Mouse (Mus musculus) embryonic facial prominence, embryonic 12.5 days (tissue): ENCODE results near the gene Pga5. TPM values are rescaled to one million over a fixed set of nuclear protein-coding genes. Genes with fewer than 3 reads are reported as not detected.

Source experiments
- ATAC-seq: fragments of 200-750 bp; cut with Nextera tagmentation; 2 replicates; pipeline ENCODE4 v1.8.0; 2017; ENCODE audit not compliant: insufficient number of reproducible peaks, insufficient read depth, low FRiP score, low TSS enrichment
- H3K27ac ChIP-seq: fragments of 300-500 bp; sonication (generic); 2 replicates; pipeline ENCODE4 v1.5.1; 2016; ENCODE audit warnings: mild to moderate bottlenecking
- H3K27me3 ChIP-seq: fragments of 300-500 bp; sonication (generic); 2 replicates; pipeline ENCODE4 v1.6.1; 2016; ENCODE audit warnings: mild to moderate bottlenecking, moderate library complexity
- H3K36me3 ChIP-seq: fragments of 300-500 bp; sonication (generic); 2 replicates; pipeline ENCODE4 v1.6.1; 2016; ENCODE audit warnings: mild to moderate bottlenecking
- H3K4me1 ChIP-seq: fragments of 300-500 bp; sonication (generic); 2 replicates; pipeline ENCODE4 v1.6.1; 2016
- H3K4me2 ChIP-seq: fragments of 300-500 bp; sonication (generic); replicated peaks from 2 replicates; pipeline ENCODE4 v1.6.1; 2016; ENCODE audit warnings: mild to moderate bottlenecking, moderate library complexity
- H3K4me3 ChIP-seq: fragments of 300-500 bp; sonication (generic); 2 replicates; pipeline ENCODE4 v1.5.1; 2016; ENCODE audit warnings: mild to moderate bottlenecking
- H3K9ac ChIP-seq: fragments of 300-500 bp; sonication (generic); 2 replicates; pipeline ENCODE4 v1.6.1; 2016; ENCODE audit warnings: mild to moderate bottlenecking, moderate library complexity
- H3K9me3 ChIP-seq: fragments of 300-500 bp; sonication (generic); 2 replicates; pipeline ENCODE4 v1.6.1; 2016; ENCODE audit warnings: mild to moderate bottlenecking, moderate library complexity
- WGBS: fragments of 180-500 bp; shearing (Covaris S2); methylation state at CpG from one replicate; pipeline ENCODE4 v1.1.7; 2016; 5-methylcytosine and 5-hydroxymethylcytosine counted together
- polyA plus RNA-seq: library from polyadenylated mRNA; unstranded; fragments of >200 nt; fragmentation: Nextera tagmentation; extraction: Ambion mirVana; gene quantifications from 2 replicates; pipeline ENCODE4 v1.2.1, GENCODE M21; 2016

Pga5 gene
- polyA plus RNA-seq: not detected in 2 replicates

DNA sequence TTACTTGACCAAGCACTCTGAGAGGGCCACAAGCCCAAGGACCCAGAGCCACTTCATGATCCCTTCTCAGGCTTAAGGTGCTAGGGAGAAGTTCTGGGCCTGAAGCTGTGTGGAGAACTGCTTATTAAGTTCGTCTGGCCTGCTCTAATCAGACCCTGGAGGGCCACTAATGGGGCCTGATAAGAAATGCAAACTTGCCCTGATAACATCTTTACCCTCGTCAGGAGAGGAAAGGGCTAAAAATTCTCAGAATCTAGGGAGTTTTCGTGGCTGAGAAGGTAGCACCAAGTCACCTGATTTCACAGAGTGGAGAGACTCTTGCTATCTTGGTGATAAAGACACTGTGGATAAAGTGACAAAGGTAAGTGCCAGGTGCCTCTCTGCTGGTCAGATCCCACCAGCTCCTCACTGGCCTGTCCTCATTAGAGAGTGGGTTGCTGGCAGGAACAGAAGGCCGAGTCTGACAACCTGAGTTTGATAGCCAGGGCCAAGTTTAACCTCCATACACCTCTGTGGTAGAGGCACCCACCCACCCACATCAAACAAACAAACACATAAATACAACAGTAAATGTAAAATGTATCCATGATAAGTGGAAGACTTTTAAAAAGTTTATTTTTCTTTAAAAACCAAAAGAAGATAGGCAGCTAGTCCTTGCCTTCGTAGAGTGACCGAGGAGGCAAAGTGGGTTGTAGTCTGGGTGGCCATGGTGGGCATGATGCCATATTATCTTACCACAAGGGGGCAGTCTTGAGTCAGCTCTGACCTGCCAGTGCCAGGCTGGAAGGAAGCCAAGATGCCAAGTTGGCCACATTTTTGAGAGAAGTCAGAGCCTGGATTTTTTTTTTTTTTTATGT lies at the start of gene Pga5:
Gene Pga5, minus strand, starts transcription at position 157 of the 857 bp plus-strand sequence.
- no peaks in the 10 kb centered on the region for H3K27me3 ChIP-seq
- WGBS: 41% methylated on average over 6 of the region's 6 CpGs
- no peak within 1 kb of the TSS for H3K4me2 ChIP-seq
- no peak within 1 kb of the TSS for H3K9ac ChIP-seq
- H3K4me1 ChIP-seq: peaks cover 5% of the 10 kb centered on the region; the same call in 1 of the 2 replicates
- no peak within 1 kb of the TSS for H3K27ac ChIP-seq
- no peaks in the 10 kb centered on the region for H3K9me3 ChIP-seq
- H3K36me3 ChIP-seq: no peaks in the 10 kb centered on the region
- ATAC-seq: no peak
- no peak within 1 kb of the TSS for H3K4me3 ChIP-seq

DNA sequence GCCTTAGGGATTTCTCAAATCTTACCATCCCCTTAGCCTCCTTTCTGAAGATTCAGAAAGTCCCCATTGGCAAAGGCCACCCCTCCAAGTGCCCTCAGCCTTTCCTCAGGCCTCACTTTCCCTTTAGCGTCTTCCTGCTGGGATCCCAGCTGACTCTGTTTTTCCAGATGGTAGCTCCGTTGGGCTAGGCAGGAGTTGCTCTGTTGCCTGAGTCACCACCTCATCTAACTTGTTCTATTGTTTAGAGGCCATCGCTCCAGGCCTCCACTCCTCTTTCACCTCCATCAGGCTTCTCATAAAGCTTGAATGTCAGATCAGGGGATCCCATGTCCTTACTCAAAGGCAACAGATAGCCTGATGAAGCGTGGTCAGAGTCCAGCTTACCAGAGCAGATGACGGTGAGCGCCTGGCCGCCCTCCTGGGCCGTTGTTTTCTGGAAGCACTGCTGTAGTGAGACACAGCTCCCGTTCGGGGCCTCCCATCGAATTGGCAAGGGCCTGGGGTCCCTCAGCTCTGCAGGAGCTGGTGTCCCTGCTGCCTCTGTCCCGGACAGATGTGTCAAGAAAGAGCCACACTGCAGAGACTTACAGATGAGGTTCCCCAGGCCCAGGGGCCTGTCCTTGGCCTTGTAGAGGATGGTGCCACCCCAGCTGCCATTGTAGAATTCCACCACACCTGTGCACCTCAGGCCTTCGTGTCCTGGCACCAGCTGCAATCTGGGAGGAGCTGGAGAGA lies 46.9 kb upstream of the Pga5 start:
- 69% methylated on average over 13 of the region's 13 CpGs for whole genome bisulfite sequencing
- H3K4me3 ChIP-seq: no peak overlapping the region
- no peaks in the 10 kb centered on the region for H3K27me3 ChIP-seq
- no peak overlapping the region for H3K27ac ChIP-seq
- peaks cover 12% of the 10 kb centered on the region for H3K4me1 ChIP-seq
- no peaks in the 10 kb centered on the region for H3K36me3 ChIP-seq
- no peak overlapping the region for H3K4me2 ChIP-seq
- no peaks in the 10 kb centered on the region for H3K9me3 ChIP-seq
- no peak for ATAC-seq
- no peak overlapping the region for H3K9ac ChIP-seq

DNA sequence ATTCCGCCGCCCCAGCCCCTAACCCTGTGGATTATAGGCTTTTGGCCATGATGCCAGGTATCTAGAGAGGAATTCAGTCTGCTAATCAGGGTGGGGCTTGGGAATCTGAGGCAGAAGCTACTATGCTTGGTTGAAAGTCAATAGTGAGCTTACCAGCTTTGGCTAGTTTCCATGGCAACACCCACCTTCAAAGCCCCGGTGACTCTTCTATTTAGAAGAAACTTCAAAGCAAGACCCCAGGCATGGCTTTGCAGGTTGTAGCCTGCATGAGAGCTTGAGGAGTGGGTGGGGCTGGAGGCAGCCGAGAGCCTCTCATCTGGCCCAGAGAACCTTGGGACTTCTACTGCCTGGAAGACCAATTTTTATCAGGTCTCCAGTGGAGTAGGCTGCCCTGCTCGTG lies 45.8 kb upstream of the Pga5 start:
- Histone ChIP-seq H3K27me3 (no peaks in the 10 kb centered on the region), H3K9me3 (no peaks in the 10 kb centered on the region), H3K4me3 (no peak overlapping the region), H3K27ac (no peak overlapping the region), H3K4me2 (no peak overlapping the region), H3K4me1 (peaks cover 12% of the 10 kb centered on the region), H3K36me3 (no peaks in the 10 kb centered on the region), H3K9ac (no peak overlapping the region)
- 38% methylated on average over 5 of the region's 5 CpGs for WGBS
- ATAC-seq: no peak

GRCm38 (mm10) chr19:10723084-10723483 lies 45.2 kb upstream of the Pga5 start:
- no peaks in the 10 kb centered on the region for H3K9me3 ChIP-seq
- H3K27ac ChIP-seq: no peak overlapping the region; the same call in 1 of the 2 replicates
- no peaks in the 10 kb centered on the region for H3K27me3 ChIP-seq
- H3K4me3 ChIP-seq: no peak overlapping the region
- no peak overlapping the region for H3K4me2 ChIP-seq
- H3K36me3 ChIP-seq: no peaks in the 10 kb centered on the region
- WGBS: 23% methylated on average over 13 of the region's 13 CpGs
- no peak overlapping the region for H3K9ac ChIP-seq
- no peak for ATAC-seq
- peaks cover 12% of the 10 kb centered on the region for H3K4me1 ChIP-seq

DNA sequence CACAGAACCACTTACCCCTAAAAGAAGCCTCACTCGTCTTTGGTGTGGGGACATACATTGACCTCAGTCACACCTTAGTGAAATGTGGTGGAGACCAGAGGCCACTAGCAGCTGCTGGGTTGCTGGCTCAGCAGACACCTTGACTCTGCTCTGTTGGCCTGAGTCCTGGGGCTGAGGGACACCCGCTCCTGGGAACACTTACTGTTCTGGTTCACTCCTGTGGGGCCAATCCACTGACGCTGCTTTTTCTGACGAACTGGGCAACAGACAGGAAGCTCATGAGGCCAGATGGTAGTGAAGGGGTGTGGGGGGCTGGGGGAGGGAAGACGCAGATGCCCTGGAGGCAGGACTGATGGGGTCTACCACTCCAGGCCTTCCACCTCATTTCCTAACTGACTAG lies 43.2 kb upstream of the Pga5 start:
- Histone ChIP-seq H3K4me3 (no peak overlapping the region), H3K4me1 (peaks cover 12% of the 10 kb centered on the region), H3K4me2 (no peak overlapping the region), H3K9me3 (no peaks in the 10 kb centered on the region), H3K27me3 (no peaks in the 10 kb centered on the region), H3K36me3 (no peaks in the 10 kb centered on the region), H3K9ac (no peak overlapping the region), H3K27ac (no peak overlapping the region)
- no peak for ATAC-seq
- 49% methylated on average over 5 of the region's 5 CpGs for WGBS

- no peak for ATAC-seq
- peaks cover 12% of the 10 kb centered on the region for H3K4me1 ChIP-seq
- H3K9ac ChIP-seq: no peak overlapping the region
- no peaks in the 10 kb centered on the region for H3K27me3 ChIP-seq
- 22% methylated on average over 3 of the region's 3 CpGs for WGBS
- H3K9me3 ChIP-seq: no peaks in the 10 kb centered on the region
- no peak overlapping the region for H3K4me3 ChIP-seq
- no peak overlapping the region for H3K4me2 ChIP-seq
- no peak overlapping the region for H3K27ac ChIP-seq
- no peaks in the 10 kb centered on the region for H3K36me3 ChIP-seq
These were observed 42.7 kb upstream of the Pga5 start for GRCm38 (mm10) chr19:10720524-10720923.

GRCm38 (mm10) chr19:10719751-10720150 lies 41.9 kb upstream of the Pga5 start:
- no peak overlapping the region for H3K9ac ChIP-seq
- H3K4me1 ChIP-seq: peaks cover 12% of the 10 kb centered on the region
- ATAC-seq: no peak
- H3K4me2 ChIP-seq: no peak overlapping the region
- no peak overlapping the region for H3K4me3 ChIP-seq
- 20% methylated on average over 2 of the region's 2 CpGs for WGBS
- H3K27me3 ChIP-seq: no peaks in the 10 kb centered on the region
- H3K9me3 ChIP-seq: no peaks in the 10 kb centered on the region
- no peak overlapping the region for H3K27ac ChIP-seq
- H3K36me3 ChIP-seq: no peaks in the 10 kb centered on the region

- H3K9ac ChIP-seq: no peak overlapping the region
- H3K36me3 ChIP-seq: peaks cover 9% of the 10 kb centered on the region
- peaks cover 12% of the 10 kb centered on the region for H3K4me1 ChIP-seq
- no peaks in the 10 kb centered on the region for H3K9me3 ChIP-seq
- ATAC-seq: no peak
- WGBS: 81% methylated on average over 7 of the region's 7 CpGs
- H3K27ac ChIP-seq: no peak overlapping the region
- no peak overlapping the region for H3K4me2 ChIP-seq
- no peak overlapping the region for H3K4me3 ChIP-seq
- no peaks in the 10 kb centered on the region for H3K27me3 ChIP-seq
These were observed 40.4 kb upstream of the Pga5 start for GRCm38 (mm10) chr19:10718251-10718775.

DNA sequence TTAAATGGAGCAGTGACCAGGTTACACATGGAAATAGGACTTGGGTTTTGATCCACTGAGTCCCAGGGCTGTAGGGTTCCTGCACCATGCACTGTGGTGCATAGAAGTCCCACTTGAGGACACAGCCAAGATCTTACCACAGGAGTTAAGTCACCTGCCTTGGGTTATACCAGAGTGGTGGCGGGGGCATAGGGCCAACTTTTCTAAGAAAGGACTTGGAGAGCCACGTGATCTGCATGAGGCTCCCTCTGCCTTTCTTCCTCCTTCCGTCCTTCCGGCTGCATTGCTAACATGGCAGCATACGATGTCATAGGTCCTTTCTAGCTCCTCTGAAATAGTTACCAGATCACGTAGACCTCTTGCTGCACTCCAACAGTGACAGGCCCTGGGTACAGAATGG lies 37.6 kb upstream of the Pga5 start:
- no peak for ATAC-seq
- WGBS: 86% methylated on average over 6 of the region's 6 CpGs
- H3K36me3 ChIP-seq: peaks cover 36% of the 10 kb centered on the region

GRCm38 (mm10) chr19:10714682-10715475 lies 37.0 kb upstream of the Pga5 start:
- ATAC-seq: no peak
- Histone ChIP-seq H3K4me3 (no peak overlapping the region), H3K4me1 (no peaks in the 10 kb centered on the region), H3K4me2 (no peak overlapping the region), H3K27me3 (no peaks in the 10 kb centered on the region), H3K9me3 (no peaks in the 10 kb centered on the region), H3K9ac (no peak overlapping the region), H3K36me3 (peaks cover 40% of the 10 kb centered on the region), H3K27ac (0 out of 2 replicates have a peak overlapping the region, but pooled peaks have one; percentile 37)
- 37% methylated on average over 4 of the region's 4 CpGs for WGBS

More for the DNA sequence above, 37.6 kb upstream of the Pga5 start:
- H3K4me2 ChIP-seq: no peak overlapping the region
- no peaks in the 10 kb centered on the region for H3K27me3 ChIP-seq
- no peaks in the 10 kb centered on the region for H3K9me3 ChIP-seq
- H3K9ac ChIP-seq: no peak overlapping the region
- peaks cover 2% of the 10 kb centered on the region; the same call in 1 of the 2 replicates for H3K4me1 ChIP-seq
- no peak overlapping the region for H3K4me3 ChIP-seq
- no peak overlapping the region for H3K27ac ChIP-seq

DNA sequence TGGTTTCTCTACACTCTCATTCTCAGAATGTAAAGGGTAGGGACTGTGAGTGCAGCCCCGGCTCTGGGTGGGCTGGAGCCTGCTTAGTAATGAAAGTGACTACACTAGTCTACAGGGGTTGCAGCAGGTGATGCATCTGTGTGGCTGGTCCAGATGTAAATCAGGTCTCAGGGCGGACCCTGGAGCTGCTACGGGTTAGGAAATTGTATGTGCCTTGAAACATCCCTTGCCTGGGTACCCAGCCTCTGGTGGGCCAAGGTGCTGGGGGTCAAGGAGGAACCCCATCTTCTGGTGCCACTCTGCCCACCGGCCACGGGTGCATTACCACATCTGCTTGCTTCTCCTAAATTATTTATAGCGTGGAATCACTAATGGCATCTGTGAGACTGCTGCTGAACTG lies 36.3 kb upstream of the Pga5 start:
- H3K4me2 ChIP-seq: no peak overlapping the region
- H3K4me1 ChIP-seq: peaks cover 7% of the 10 kb centered on the region
- no peak overlapping the region for H3K27ac ChIP-seq
- H3K9me3 ChIP-seq: no peaks in the 10 kb centered on the region
- H3K27me3 ChIP-seq: no peaks in the 10 kb centered on the region
- H3K36me3 ChIP-seq: peaks cover 40% of the 10 kb centered on the region
- no peak for ATAC-seq
- H3K9ac ChIP-seq: no peak overlapping the region
- H3K4me3 ChIP-seq: no peak overlapping the region
- 80% methylated on average over 6 of the region's 6 CpGs for WGBS
